Mouse (Mus musculus) ovary, postnatal 36 days (tissue): ENCODE measurements around the gene Olfr653.

Source experiments
- DNase-seq: peaks from one replicate; pipeline ENCODE4 v3.0.0; 2022; ENCODE audit warnings: low spot score, mixed read lengths

The Olfr653 gene

DNA sequence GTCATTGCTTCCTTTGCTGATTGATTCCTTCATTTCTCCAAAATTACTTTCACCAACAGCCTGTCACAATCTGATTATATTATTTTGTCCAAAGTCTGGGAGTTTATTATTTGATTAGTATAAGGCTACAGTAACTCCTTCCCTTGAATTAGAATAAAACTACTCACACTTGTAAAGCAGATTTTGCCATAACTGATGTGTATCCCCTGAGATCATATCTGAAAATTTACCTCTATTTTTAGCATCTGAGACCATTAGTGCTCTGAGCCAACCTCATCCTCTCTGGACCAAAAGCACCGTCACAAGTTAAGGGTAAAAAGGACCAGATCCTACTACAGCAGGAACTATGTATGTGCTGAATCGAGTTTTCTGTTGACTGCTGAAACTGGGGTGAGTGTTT, at the start of gene Olfr653:
Gene Olfr653 (plus strand): TSS at position 301 of the 400 bp plus-strand sequence.
- DNase-seq = no peak

DNA sequence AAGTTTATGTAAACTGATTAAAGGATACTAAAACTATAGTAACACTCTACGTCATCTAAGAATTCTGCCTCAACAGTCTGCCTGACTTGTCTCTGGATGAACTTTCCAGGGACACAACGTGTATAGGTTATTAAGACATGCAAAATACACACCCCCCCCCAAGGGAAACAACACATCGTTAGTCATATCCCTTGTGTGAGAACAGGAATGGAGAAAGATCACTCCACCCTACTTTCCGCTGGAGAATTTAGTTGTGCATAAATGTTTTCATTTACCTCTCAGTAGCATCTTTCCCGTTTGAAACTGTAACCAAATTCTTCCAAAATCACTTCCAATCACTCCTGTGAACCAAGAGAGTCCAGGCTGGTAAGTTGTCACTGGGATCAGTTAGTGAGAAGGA, 27.3 kb upstream of the Olfr653 start, which contains the start of gene Olfr651:
Gene Olfr651 (plus strand): TSS at position 301 of the 400 bp plus-strand sequence.
- no peak for DNase-seq

- no peak for DNase-seq
Observed at GRCm38 (mm10) chr7:104552700-104553099, 24.4 kb upstream of the Olfr653 start.

GRCm38 (mm10) chr7:104560601-104561000, 16.5 kb upstream of the Olfr653 start, which contains the start of gene Olfr652:
Olfr652 (plus strand) TSS chr7:104560901.
- DNase-seq = no peak

DNA sequence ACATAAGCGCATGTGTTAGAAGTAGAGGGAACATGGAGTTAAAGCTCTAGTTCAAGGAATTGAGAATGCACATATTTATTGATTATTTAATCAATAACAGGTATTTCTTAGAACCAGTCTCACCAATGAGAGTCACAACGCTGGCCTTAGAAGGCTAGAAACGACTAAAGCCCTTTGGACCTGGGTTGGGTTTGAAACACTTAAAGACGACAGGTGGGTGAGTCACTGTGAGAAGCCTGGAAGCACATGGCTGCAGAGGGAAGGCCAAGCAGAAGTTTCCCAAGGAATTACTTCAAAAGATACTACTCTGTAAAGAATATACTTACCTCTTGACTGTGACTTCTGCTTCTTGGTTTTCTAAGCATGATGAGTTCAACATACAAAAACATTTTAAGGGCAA, 3.7 kb downstream of the Olfr653 start:
- no peak for DNase-seq

GRCm38 (mm10) chr7:104581429-104581828, 4.3 kb downstream of the Olfr653 start:
- no peak for DNase-seq

DNA sequence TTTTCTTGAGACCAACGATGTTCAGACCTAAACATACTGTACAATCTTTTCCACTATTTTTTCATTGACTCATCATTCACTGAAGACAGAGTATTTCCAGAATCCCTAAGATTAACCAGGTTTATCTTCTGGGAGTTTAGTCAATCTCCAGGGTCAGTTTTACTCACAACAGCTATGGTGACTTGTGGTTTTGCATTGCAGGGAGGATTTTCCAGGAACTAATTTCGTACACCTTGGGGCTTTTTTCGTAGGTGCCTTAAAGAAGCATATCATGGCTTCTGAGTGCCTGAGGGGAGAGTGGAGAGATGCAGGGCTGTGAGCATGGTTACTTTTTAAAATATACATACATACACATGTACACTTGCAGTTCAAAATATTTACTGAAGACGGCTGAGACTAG, 9.6 kb downstream of the Olfr653 start, which contains the start of gene Olfr654:
Gene Olfr654 (plus strand): TSS at position 301 of the 400 bp plus-strand sequence.
- DNase-seq = no peak

DNA sequence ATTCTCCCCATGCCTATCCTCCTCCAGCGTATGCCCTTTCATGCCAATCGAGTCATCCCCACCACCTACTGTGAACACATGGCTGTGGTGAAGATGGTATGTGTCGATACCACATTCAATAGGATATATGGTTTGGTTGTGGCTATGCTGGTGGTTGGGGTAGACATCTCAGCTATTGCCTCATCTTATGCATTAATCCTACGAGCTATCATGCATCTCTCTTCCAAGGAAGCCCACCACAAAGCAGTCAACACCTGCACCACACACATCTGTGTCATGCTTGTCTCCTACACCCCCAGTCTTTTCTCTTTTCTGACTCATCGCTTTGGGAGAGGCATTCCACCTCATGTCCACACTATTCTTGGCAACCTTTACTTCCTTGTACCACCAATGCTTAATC, 11.2 kb downstream of the Olfr653 start:
- DNase-seq = no peak

- DNase-seq = no peak
Observed at GRCm38 (mm10) chr7:104601679-104602078, 24.6 kb downstream of the Olfr653 start, which contains the start of gene Olfr655. Olfr655 (minus strand) TSS chr7:104601779.

DNA sequence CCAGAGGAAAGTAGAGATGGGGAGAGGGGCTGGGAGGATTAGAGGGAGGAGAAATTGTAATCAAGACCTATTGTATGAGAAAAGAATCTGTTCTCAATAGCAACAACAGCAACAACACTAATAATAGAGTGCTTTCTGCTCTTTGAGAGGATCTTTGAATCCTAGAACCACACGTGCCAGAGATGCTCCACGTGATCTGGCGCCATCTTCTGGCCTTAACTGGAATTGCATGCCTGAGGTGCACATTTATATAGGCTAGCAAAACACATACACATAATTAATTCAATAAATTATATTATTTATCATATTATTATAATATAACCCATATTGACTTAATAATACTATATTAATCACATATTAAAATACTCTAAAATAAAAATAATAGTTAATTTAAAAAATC, 26.1 kb downstream of the Olfr653 start:
- DNase-seq = peak; percentile 6

DNA sequence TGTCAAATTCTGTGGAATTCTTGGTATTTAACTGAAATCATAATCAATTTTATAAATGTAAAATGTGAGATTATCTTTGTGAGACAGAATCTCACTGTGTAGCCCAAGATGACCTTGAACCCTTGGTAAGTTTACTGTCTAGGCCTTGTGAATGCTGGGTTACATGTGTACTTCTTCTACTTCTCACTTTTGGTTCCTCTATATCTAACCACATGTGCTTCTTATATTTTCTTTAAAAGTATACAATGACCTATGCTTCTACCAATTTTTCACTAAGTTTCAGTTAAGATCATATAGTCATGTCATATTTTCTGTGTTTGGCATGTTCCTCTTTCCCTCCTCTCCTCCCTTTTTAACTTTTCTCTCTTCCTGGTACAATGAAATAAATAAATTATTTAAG, 27.6 kb downstream of the Olfr653 start:
- no peak for DNase-seq

DNA sequence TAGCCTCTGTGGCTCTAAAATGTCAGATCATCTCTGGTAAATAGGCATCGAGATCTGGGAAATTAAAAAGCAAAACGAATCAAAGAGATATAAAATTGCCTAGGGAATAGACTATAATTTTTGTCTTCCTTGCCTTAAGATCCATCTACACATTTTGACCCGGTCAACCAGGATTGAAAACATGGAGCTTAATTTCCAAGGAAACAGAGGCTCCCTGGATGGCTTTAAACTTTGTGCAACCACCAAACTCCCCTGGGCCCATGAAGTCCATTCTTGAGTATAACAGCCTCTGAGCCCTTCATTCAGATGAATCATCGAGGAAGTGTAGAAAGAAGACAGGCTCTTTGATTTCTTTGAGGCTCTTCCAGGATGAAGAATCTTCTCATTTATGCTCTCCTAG, 36.5 kb downstream of the Olfr653 start, which contains the start of gene Olfr656:
Gene Olfr656 (plus strand): TSS at position 301 of the 400 bp plus-strand sequence.
- DNase-seq = no peak

DNA sequence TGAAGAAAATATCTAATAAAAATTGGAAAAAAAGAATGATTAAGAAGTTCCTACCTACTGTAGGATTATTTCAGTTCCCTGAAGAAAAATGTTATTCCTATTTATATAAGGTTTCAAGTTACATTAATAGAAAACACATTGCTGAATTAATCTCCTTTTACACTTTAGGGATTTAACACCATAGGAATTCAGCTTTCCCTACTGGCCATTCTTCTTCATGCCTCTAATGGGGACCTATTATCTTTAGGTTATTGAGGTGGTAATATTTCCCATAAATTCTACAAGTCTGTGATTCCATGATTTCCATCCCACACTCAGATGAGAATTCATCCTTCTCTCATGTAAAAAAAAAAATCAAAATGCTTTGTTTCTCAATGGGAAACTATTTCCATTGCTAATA, 47.4 kb downstream of the Olfr653 start, which contains the start of gene Olfr657:
Gene Olfr657 (plus strand): TSS at position 301 of the 400 bp plus-strand sequence.
- no peak for DNase-seq
